Mouse (Mus musculus): ENCODE data around the gene Ifi27l2a.

DNA sequence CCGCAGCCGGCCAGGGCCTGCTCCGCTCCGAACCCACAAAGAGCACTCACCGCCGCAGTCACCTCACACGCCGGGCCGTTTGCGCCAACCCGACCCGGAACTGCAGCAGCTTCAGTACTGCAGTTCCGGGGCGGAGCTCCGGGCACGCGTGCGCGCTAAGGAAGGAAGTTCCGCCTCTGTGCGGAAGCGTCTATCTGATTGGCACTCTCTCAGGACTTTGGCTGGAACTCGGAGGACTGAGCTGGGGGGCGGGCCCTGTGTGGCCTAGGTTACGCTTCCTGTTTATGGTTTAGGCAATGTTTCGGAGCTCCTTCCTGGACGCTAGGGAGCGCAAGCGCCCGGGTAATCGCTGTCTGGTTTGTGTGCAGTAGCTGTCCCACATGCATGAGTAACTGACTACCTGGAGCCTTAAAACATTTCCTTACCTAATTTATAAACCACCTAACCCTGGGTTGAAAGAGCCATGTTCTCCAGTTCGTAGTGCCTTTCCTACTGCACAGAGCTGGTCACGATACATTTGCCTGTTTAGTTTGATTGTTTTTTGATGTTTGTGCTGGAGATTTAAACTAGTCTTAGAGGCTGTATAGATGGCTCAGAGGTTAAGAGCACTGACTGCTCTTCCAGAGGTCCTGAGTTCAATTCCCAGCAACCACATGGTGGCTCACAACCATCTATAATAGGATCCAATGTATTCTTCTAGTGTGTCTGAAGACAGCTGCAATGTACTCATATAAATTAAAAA, 17.6 kb downstream of the Ifi27l2a start, which contains the start of gene Ddx24:
- TF ChIP-seq CTCF (IDR thresholded peaks at IDR 0.05; ENCODE audit: low read depth, low read length) (peak; percentile 97), POLR2A (IDR thresholded peaks at IDR 0.05; ENCODE audit: extremely low read depth, insufficient read depth, low read length) (peak; percentile 80; the same call in 1 of the 2 replicates)
